Mouse (Mus musculus) spleen, postnatal 36 days (tissue): Measurements from ENCODE around the gene Rexo1.

ENCODE experiments used
- DNase-seq, 2 experiments: peaks; one replicate each; pipeline ENCODE4 v3.0.0; 2022; ENCODE audit warnings: low spot score in 2 of 2, mixed read lengths in 1 of 2

The Rexo1 gene

GRCm38 (mm10) chr10:80506222-80506621 is 55.1 kb downstream of the Rexo1 start:
- DNase-seq, result peak; percentile 41 to 49

- no peak for DNase-seq
Observed at GRCm38 (mm10) chr10:80504724-80505123, 56.6 kb downstream of the Rexo1 start.

- no peak for DNase-seq
Observed at GRCm38 (mm10) chr10:80503599-80504220, 57.6 kb downstream of the Rexo1 start.

GRCm38 (mm10) chr10:80502819-80503314 is 58.5 kb downstream of the Rexo1 start:
- no peak for DNase-seq

- DNase-seq, result no peak
Observed at GRCm38 (mm10) chr10:80502291-80502690, 59.1 kb downstream of the Rexo1 start.

- DNase-seq, result no peak
Observed at GRCm38 (mm10) chr10:80496421-80496820, 64.9 kb downstream of the Rexo1 start.

GRCm38 (mm10) chr10:80495901-80496300 is 65.5 kb downstream of the Rexo1 start:
- no peak for DNase-seq

GRCm38 (mm10) chr10:80494732-80495131 is 66.6 kb downstream of the Rexo1 start, which contains the start of gene Onecut3:
TSS of gene Onecut3 (plus strand) at chr10:80494835.
- peak in 1 of 2 experiments; percentile 30 for DNase-seq
